Mouse (Mus musculus) heart, embryonic 14.5 days (tissue): ENCODE measurements around the gene Neu2. TPM values are rescaled to one million over a fixed set of nuclear protein-coding genes. Genes with fewer than 3 reads are reported as not detected.
A peak's percentile ranks its signal among the peaks of the same experiment; 100 is the strongest.
"Not testable (repeated sequence)": the region's sequence is repeated elsewhere in the genome, so short reads cannot be mapped to it uniquely, and the experiment has no call there.

Experiments used
- ATAC-seq: fragments of 200-750 bp; cut with Nextera tagmentation; 2 replicates; pipeline ENCODE4 v1.8.0; 2017; ENCODE audit warnings: low read depth, moderate TSS enrichment; ENCODE audit not compliant: insufficient number of reproducible peaks, insufficient read depth, low FRiP score
- H3K27ac ChIP-seq, 2 experiments: fragments of 200-500 bp in 1 of 2; fragments of 300-500 bp in 1 of 2; sonication (generic) in 1 of 2; replicated peaks in 1 of 2; 2 replicates each; pipeline ENCODE4 v1.5.1; 2012 to 2014; ENCODE audit warnings: low read depth in 2 of 2, low read length in 2 of 2, control low read depth in 1 of 2, mild to moderate bottlenecking in 1 of 2, mixed read lengths in 1 of 2; ENCODE audit not compliant: control insufficient read depth in 1 of 2, insufficient read depth in 1 of 2
- H3K27me3 ChIP-seq: fragments of 300-500 bp; sonication (generic); 2 replicates; pipeline ENCODE4 v1.6.1; 2014; ENCODE audit warnings: mild to moderate bottlenecking, low read length, control low read depth; ENCODE audit not compliant: control insufficient read depth, insufficient read depth
- H3K36me3 ChIP-seq: fragments of 300-500 bp; sonication (generic); 2 replicates; pipeline ENCODE4 v1.6.1; 2014; ENCODE audit warnings: mild to moderate bottlenecking, control low read depth, low read length, mixed read lengths; ENCODE audit not compliant: control insufficient read depth, insufficient read depth
- H3K4me1 ChIP-seq, 2 experiments: fragments of 200-500 bp in 1 of 2; fragments of 300-500 bp in 1 of 2; sonication (generic) in 1 of 2; 2 replicates each; pipeline ENCODE4 v1.6.1; 2012 to 2014; ENCODE audit warnings: low read length in 2 of 2, control low read depth in 1 of 2, mixed read lengths in 1 of 2; ENCODE audit not compliant: control insufficient read depth in 2 of 2, insufficient read depth in 2 of 2
- H3K4me2 ChIP-seq: fragments of 300-500 bp; sonication (generic); 2 replicates; pipeline ENCODE4 v1.6.1; 2014; ENCODE audit warnings: mild to moderate bottlenecking, low read length
- H3K4me3 ChIP-seq, 2 experiments: fragments of 200-500 bp in 1 of 2; fragments of 300-500 bp in 1 of 2; sonication (generic) in 1 of 2; 2 replicates each; pipeline ENCODE4 v1.5.1; 2012 to 2014; ENCODE audit warnings: low read length in 2 of 2, mild to moderate bottlenecking in 2 of 2, control low read depth in 1 of 2, low read depth in 1 of 2, moderate library complexity in 1 of 2; ENCODE audit not compliant: control insufficient read depth in 1 of 2, insufficient read depth in 1 of 2
- H3K9ac ChIP-seq: fragments of 300-500 bp; sonication (generic); 2 replicates; pipeline ENCODE4 v1.6.1; 2014; ENCODE audit warnings: mild to moderate bottlenecking, low read length
- H3K9me3 ChIP-seq: fragments of 300-500 bp; sonication (generic); 2 replicates; pipeline ENCODE4 v1.6.1; 2016; ENCODE audit warnings: low read length, control low read depth; ENCODE audit not compliant: control insufficient read depth
- WGBS: fragments of 180-500 bp; shearing (Covaris S2); extraction: QIAGEN DNeasy Blood & Tissue Kit; methylation state at CpG from one replicate; pipeline ENCODE4 v1.1.7; 2014; 5-methylcytosine and 5-hydroxymethylcytosine counted together
- polyA plus RNA-seq: library from polyadenylated mRNA; unstranded; fragments of >200 nt; fragmentation: Nextera tagmentation; extraction: Ambion mirVana; gene quantifications from 2 replicates; pipeline ENCODE4 v1.2.1, GENCODE M21; 2014

The Neu2 gene
- not detected in 2 replicates for polyA plus RNA-seq

- H3K4me3 ChIP-seq: peak within 1 kb of the TSS; percentile 52 to 66
- peaks cover 6% of the 10 kb centered on the region; the same call in 1 of the 2 replicates for H3K9me3 ChIP-seq
- H3K27me3 ChIP-seq: peaks cover 50% of the 10 kb centered on the region
- 1% methylated on average over 55 of the region's 56 CpGs for WGBS
- no peak within 1 kb of the TSS for H3K27ac ChIP-seq
- H3K36me3 ChIP-seq: no peaks in the 10 kb centered on the region
- peaks cover 4 to 12% of the 10 kb centered on the region in 2 experiments; a peak in 3 of 4 replicates for H3K4me1 ChIP-seq
- no peak for ATAC-seq
- H3K9ac ChIP-seq: peak within 1 kb of the TSS; percentile 62; the same call in 1 of the 2 replicates
- peak within 1 kb of the TSS; percentile 100 for H3K4me2 ChIP-seq
Measured at GRCm38 (mm10) chr1:87509561-87510165, at the start of gene Neu2. Gene Neu2, plus strand, starts transcription at chr1:87509889.

DNA sequence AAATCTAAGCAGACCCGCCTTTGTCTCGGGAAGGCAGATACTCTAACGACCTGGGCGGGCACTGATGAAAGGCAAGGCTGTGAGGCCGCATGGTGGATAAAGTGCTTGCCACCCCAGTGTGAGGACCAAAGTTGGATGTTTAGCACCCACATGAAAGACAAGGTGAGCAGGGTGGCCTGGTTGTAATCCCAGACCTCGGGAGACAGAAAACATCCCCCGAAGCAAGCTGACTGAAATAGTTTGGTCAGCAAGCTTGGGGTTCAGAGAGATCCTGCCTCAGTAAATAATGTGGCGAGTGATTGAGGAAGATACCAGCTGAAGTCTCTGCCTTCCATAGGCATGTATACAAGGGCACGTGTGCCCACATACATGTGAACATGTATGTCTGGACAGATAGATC is 42.2 kb upstream of the Neu2 start:
- 75% methylated on average over 9 of the region's 9 CpGs for WGBS
- ATAC-seq: no peak
- no peak overlapping the region for H3K4me2 ChIP-seq
- no peaks in the 10 kb centered on the region for H3K27me3 ChIP-seq
- H3K36me3 ChIP-seq: no peaks in the 10 kb centered on the region
- no peaks in the 10 kb centered on the region for H3K9me3 ChIP-seq
- H3K9ac ChIP-seq: no peak overlapping the region
- H3K27ac ChIP-seq: no peak overlapping the region
- no peaks in the 10 kb centered on the region; a peak in 1 of 4 replicates for H3K4me1 ChIP-seq
- H3K4me3 ChIP-seq: no peak overlapping the region

GRCm38 (mm10) chr1:87468321-87468720 is 41.4 kb upstream of the Neu2 start:
- Histone ChIP-seq H3K9me3 (no peaks in the 10 kb centered on the region), H3K36me3 (no peaks in the 10 kb centered on the region), H3K27me3 (no peaks in the 10 kb centered on the region), H3K4me2 (no peak overlapping the region), H3K4me3 (no peak overlapping the region), H3K9ac (no peak overlapping the region), H3K27ac (no peak overlapping the region), H3K4me1 (no peaks in the 10 kb centered on the region; a peak in 1 of 4 replicates)
- WGBS: 69% methylated on average over 6 of the region's 6 CpGs
- ATAC-seq: no peak

GRCm38 (mm10) chr1:87469971-87470370 is 39.7 kb upstream of the Neu2 start, which contains the start of gene Snorc:
Gene Snorc, plus strand, starts transcription at chr1:87470271.
- 37% methylated on average over 10 of the region's 10 CpGs for WGBS
- not testable (repeated sequence) for H3K4me2 ChIP-seq, H3K9me3 ChIP-seq, H3K4me1 ChIP-seq, H3K27ac ChIP-seq, H3K36me3 ChIP-seq, H3K9ac ChIP-seq, ATAC-seq, H3K4me3 ChIP-seq
- peaks cover 14% of the 10 kb centered on the region for H3K27me3 ChIP-seq

- H3K27ac ChIP-seq: no peak overlapping the region
- no peak overlapping the region for H3K9ac ChIP-seq
- no peaks in the 10 kb centered on the region for H3K9me3 ChIP-seq
- WGBS: 82% methylated on average over 7 of the region's 7 CpGs
- H3K4me1 ChIP-seq: peaks cover 2 to 8% of the 10 kb centered on the region in 2 experiments; a peak in 1 of 4 replicates
- no peak overlapping the region for H3K4me3 ChIP-seq
- H3K27me3 ChIP-seq: peaks cover 31% of the 10 kb centered on the region
- no peaks in the 10 kb centered on the region for H3K36me3 ChIP-seq
- no peak for ATAC-seq
- H3K4me2 ChIP-seq: no peak overlapping the region
Measured at GRCm38 (mm10) chr1:87471914-87472313, 37.8 kb upstream of the Neu2 start.

DNA sequence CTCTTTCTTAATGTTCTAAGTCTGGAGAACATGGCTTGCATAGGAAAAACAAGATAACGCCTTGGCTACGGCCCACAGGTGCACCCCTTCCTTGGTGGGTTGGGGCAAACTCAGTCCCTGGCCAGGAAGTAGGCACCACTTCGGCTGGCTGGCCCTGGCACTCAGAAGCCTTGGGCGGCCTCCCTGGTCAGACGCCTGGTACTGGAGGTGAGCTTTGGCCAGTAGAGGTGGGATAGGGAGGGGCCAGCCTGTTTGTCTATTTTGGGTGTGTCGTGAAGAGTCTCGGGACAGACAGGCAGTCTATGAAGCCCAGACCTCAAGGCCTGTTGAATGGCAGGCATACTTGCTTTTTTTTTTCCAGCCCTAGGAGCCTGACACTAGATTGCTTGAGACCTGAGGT is 37.1 kb upstream of the Neu2 start:
- Histone ChIP-seq H3K36me3 (no peaks in the 10 kb centered on the region), H3K27me3 (peaks cover 37% of the 10 kb centered on the region), H3K4me3 (no peak overlapping the region), H3K9me3 (no peaks in the 10 kb centered on the region), H3K4me1 (peaks cover 2 to 8% of the 10 kb centered on the region in 2 experiments; a peak in 1 of 4 replicates), H3K4me2 (no peak overlapping the region), H3K9ac (no peak overlapping the region), H3K27ac (no peak overlapping the region)
- 72% methylated on average over 7 of the region's 7 CpGs for WGBS
- ATAC-seq: no peak

DNA sequence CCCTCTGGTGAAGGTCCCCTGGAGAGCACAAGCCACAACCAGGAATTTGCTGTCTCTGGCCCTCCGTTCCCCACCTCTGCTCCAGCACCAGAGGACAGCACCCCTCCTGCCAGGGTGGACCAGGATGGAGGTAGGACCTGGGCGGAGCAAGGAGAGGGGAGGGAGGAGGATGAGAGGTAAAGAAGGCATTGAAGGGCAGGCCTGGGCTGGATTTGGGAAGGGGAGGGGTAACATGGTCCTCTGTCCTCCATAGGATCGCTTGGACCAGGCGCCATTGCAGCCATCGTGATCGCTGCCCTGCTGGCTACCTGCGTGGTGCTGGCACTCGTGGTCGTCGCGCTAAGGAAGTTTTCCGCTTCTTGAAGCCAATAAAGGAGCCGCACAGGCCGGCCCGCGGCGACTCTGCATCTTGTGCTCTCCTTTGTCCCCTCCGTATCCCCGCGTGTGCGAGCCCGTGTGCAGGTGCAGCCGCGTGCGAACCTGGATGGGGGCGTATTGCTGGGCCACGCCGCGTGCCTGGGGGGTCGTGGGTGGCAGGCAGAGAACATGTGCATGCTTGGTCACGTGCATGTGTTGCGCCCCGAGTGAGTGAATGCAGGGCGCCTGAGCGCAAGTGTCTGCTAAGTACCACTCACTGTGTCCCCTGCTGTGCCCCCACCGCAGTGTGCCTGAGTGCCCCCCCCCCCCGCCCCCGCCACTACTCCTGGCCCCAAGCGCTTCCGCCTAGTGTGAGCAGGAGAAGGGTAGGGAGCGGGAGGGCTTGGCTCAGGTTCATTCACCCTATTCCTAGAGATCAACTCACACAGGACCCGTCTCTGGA is 34.4 kb upstream of the Neu2 start:
- Histone ChIP-seq H3K9me3 (no peaks in the 10 kb centered on the region), H3K4me2 (peak overlapping the region; percentile 66), H3K9ac (0 out of 2 replicates have a peak overlapping the region, but pooled peaks have one; percentile 36), H3K36me3 (no peaks in the 10 kb centered on the region), H3K27ac (no peak overlapping the region), H3K4me3 (peak overlapping the region; percentile 34 to 35), H3K27me3 (peaks cover 41% of the 10 kb centered on the region), H3K4me1 (peaks cover 2 to 8% of the 10 kb centered on the region in 2 experiments; a peak in 1 of 4 replicates)
- 3% methylated on average over 42 of the region's 42 CpGs for WGBS
- ATAC-seq: no peak
